Mouse (Mus musculus): ENCODE measurements around the gene Gnaq. TPM values are rescaled to one million over a fixed set of nuclear protein-coding genes. Genes with fewer than 3 reads are reported as not detected.
"Not testable (repeated sequence)": the region's sequence is repeated elsewhere in the genome, so short reads cannot be mapped to it uniquely, and the experiment has no call there.

Gene Gnaq
- polyA plus RNA-seq, 1 experiment from 2014 or later, result 18.4 TPM

- no peak for ATAC-seq (replicated peaks; ENCODE audit: low FRiP score, low TSS enrichment, low read depth)
- Histone ChIP-seq H3K27ac (ENCODE audit: low read depth) (no peak overlapping the region), H3K9me3 (ENCODE audit: control insufficient read depth, low read length) (no peaks in the 10 kb centered on the region), H3K4me2 (ENCODE audit: low read length) (no peak overlapping the region), H3K27me3 (replicated peaks; ENCODE audit: control insufficient read depth, insufficient read depth, low read length) (no peaks in the 10 kb centered on the region), H3K36me3 (ENCODE audit: control insufficient read depth, insufficient read depth, low read length) (0 out of 2 replicates have a peak, but pooled peaks cover 3% of the 10 kb centered on the region), H3K4me1 (replicated peaks; ENCODE audit: control insufficient read depth, insufficient read depth, low read length) (peaks cover 19% of the 10 kb centered on the region; the same call in 1 of the 2 replicates), H3K9ac (ENCODE audit: low read length) (no peak overlapping the region), H3K4me3 (ENCODE audit: low read depth, low read length) (no peak overlapping the region)
- WGBS, result 71% methylated on average over 6 of the region's 6 CpGs
- DNase-seq (ENCODE audit: low spot score), result no peak
Observed at GRCm38 (mm10) chr19:16259786-16260434, 127.3 kb downstream of the Gnaq start.

GRCm38 (mm10) chr19:16260435-16260832 lies 127.8 kb downstream of the Gnaq start:
- Histone ChIP-seq H3K4me3 (ENCODE audit: low read depth, low read length) (no peak overlapping the region), H3K4me2 (ENCODE audit: low read length) (no peak overlapping the region), H3K4me1 (replicated peaks; ENCODE audit: control insufficient read depth, insufficient read depth, low read length) (peaks cover 19% of the 10 kb centered on the region; the same call in 1 of the 2 replicates), H3K9ac (ENCODE audit: low read length) (no peak overlapping the region), H3K9me3 (ENCODE audit: control insufficient read depth, low read length) (no peaks in the 10 kb centered on the region), H3K27ac (ENCODE audit: low read depth) (no peak overlapping the region), H3K36me3 (ENCODE audit: control insufficient read depth, insufficient read depth, low read length) (0 out of 2 replicates have a peak, but pooled peaks cover 3% of the 10 kb centered on the region), H3K27me3 (replicated peaks; ENCODE audit: control insufficient read depth, insufficient read depth, low read length) (no peaks in the 10 kb centered on the region)
- 76% methylated on average over 2 of the region's 2 CpGs for WGBS
- ATAC-seq (replicated peaks; ENCODE audit: low FRiP score, low TSS enrichment, low read depth) (no peak), DNase-seq (ENCODE audit: low spot score) (no peak)

DNA sequence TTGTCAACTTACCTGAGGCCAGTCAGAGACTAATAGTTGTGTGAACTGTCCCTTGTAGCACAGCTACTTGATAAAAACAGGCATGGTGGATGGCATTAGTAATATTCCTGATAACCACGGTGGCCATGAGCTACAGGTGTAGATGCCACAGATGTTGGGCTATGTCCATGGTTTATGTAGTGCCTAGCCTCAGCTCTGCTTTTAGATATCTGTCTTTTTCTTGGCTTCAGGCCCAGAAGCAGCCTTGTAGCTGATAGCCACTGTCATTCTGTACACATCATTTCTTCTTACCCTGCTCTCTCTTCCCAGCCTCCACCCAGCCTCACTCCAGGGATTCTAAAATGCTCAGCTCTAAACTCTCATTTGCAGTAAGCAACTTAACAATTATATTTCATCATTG lies 128.3 kb downstream of the Gnaq start:
- H3K4me2 ChIP-seq (ENCODE audit: low read length), result no peak overlapping the region
- ATAC-seq (replicated peaks; ENCODE audit: low FRiP score, low TSS enrichment, low read depth), result no peak
- no peak for DNase-seq (ENCODE audit: low spot score)
- H3K36me3 ChIP-seq (ENCODE audit: control insufficient read depth, insufficient read depth, low read length), result 0 out of 2 replicates have a peak, but pooled peaks cover 3% of the 10 kb centered on the region
- H3K9ac ChIP-seq (ENCODE audit: low read length), result no peak overlapping the region
- no peak overlapping the region for H3K27ac ChIP-seq (ENCODE audit: low read depth)
- H3K27me3 ChIP-seq (replicated peaks; ENCODE audit: control insufficient read depth, insufficient read depth, low read length), result no peaks in the 10 kb centered on the region
- no peak overlapping the region for H3K4me3 ChIP-seq (ENCODE audit: low read depth, low read length)
- H3K9me3 ChIP-seq (ENCODE audit: control insufficient read depth, low read length), result no peaks in the 10 kb centered on the region
- peaks cover 16% of the 10 kb centered on the region; the same call in 1 of the 2 replicates for H3K4me1 ChIP-seq (replicated peaks; ENCODE audit: control insufficient read depth, insufficient read depth, low read length)
- 68% methylated on average over 1 of the region's 1 CpGs for WGBS

- Histone ChIP-seq H3K4me3 (ENCODE audit: low read depth, low read length) (no peak overlapping the region), H3K27me3 (replicated peaks; ENCODE audit: control insufficient read depth, insufficient read depth, low read length) (no peaks in the 10 kb centered on the region), H3K9ac (ENCODE audit: low read length) (no peak overlapping the region), H3K4me2 (ENCODE audit: low read length) (no peak overlapping the region), H3K36me3 (ENCODE audit: control insufficient read depth, insufficient read depth, low read length) (0 out of 2 replicates have a peak, but pooled peaks cover 3% of the 10 kb centered on the region), H3K9me3 (ENCODE audit: control insufficient read depth, low read length) (no peaks in the 10 kb centered on the region), H3K4me1 (replicated peaks; ENCODE audit: control insufficient read depth, insufficient read depth, low read length) (peaks cover 14% of the 10 kb centered on the region; the same call in 1 of the 2 replicates), H3K27ac (ENCODE audit: low read depth) (no peak overlapping the region)
- 88% methylated on average over 6 of the region's 6 CpGs for WGBS
- no peak for DNase-seq (ENCODE audit: low spot score)
- ATAC-seq (replicated peaks; ENCODE audit: low FRiP score, low TSS enrichment, low read depth), result no peak
Observed at GRCm38 (mm10) chr19:16261631-16262030, 129.0 kb downstream of the Gnaq start.

GRCm38 (mm10) chr19:16262340-16262739 lies 129.7 kb downstream of the Gnaq start:
- no peak overlapping the region for H3K4me3 ChIP-seq (ENCODE audit: low read depth, low read length)
- H3K27me3 ChIP-seq (replicated peaks; ENCODE audit: control insufficient read depth, insufficient read depth, low read length), result no peaks in the 10 kb centered on the region
- H3K27ac ChIP-seq (ENCODE audit: low read depth), result no peak overlapping the region
- H3K9me3 ChIP-seq (ENCODE audit: control insufficient read depth, low read length), result no peaks in the 10 kb centered on the region
- ATAC-seq (replicated peaks; ENCODE audit: low FRiP score, low TSS enrichment, low read depth), result no peak
- H3K4me1 ChIP-seq (replicated peaks; ENCODE audit: control insufficient read depth, insufficient read depth, low read length), result peaks cover 14% of the 10 kb centered on the region; the same call in 1 of the 2 replicates
- H3K9ac ChIP-seq (ENCODE audit: low read length), result no peak overlapping the region
- 93% methylated on average over 4 of the region's 4 CpGs for WGBS
- H3K36me3 ChIP-seq (ENCODE audit: control insufficient read depth, insufficient read depth, low read length), result 0 out of 2 replicates have a peak, but pooled peaks cover 3% of the 10 kb centered on the region
- no peak for DNase-seq (ENCODE audit: low spot score)
- no peak overlapping the region for H3K4me2 ChIP-seq (ENCODE audit: low read length)

GRCm38 (mm10) chr19:16267362-16267761 lies 134.7 kb downstream of the Gnaq start:
- not testable (repeated sequence) for H3K27me3 ChIP-seq (replicated peaks; ENCODE audit: control insufficient read depth, insufficient read depth, low read length); DNase-seq (ENCODE audit: low spot score); H3K36me3 ChIP-seq (ENCODE audit: control insufficient read depth, insufficient read depth, low read length); H3K4me3 ChIP-seq (ENCODE audit: low read depth, low read length); H3K9me3 ChIP-seq (ENCODE audit: control insufficient read depth, low read length); H3K4me2 ChIP-seq (ENCODE audit: low read length); H3K4me1 ChIP-seq (replicated peaks; ENCODE audit: control insufficient read depth, insufficient read depth, low read length); ATAC-seq (replicated peaks; ENCODE audit: low FRiP score, low TSS enrichment, low read depth); H3K27ac ChIP-seq (ENCODE audit: low read depth); H3K9ac ChIP-seq (ENCODE audit: low read length)
- WGBS, result 94% methylated on average over 8 of the region's 16 CpGs

- Histone ChIP-seq H3K27ac (ENCODE audit: low read depth) (no peak overlapping the region), H3K27me3 (replicated peaks; ENCODE audit: control insufficient read depth, insufficient read depth, low read length) (no peaks in the 10 kb centered on the region), H3K4me1 (replicated peaks; ENCODE audit: control insufficient read depth, insufficient read depth, low read length) (no peaks in the 10 kb centered on the region; the same call in 1 of the 2 replicates), H3K9me3 (ENCODE audit: control insufficient read depth, low read length) (no peaks in the 10 kb centered on the region), H3K9ac (ENCODE audit: low read length) (no peak overlapping the region), H3K4me3 (ENCODE audit: low read depth, low read length) (no peak overlapping the region), H3K4me2 (ENCODE audit: low read length) (no peak overlapping the region), H3K36me3 (ENCODE audit: control insufficient read depth, insufficient read depth, low read length) (no peaks in the 10 kb centered on the region)
- WGBS, result 84% methylated on average over 6 of the region's 6 CpGs
- no peak for DNase-seq (ENCODE audit: low spot score)
- ATAC-seq (replicated peaks; ENCODE audit: low FRiP score, low TSS enrichment, low read depth), result no peak
Observed at GRCm38 (mm10) chr19:16270236-16270635, 137.6 kb downstream of the Gnaq start.

GRCm38 (mm10) chr19:16271002-16271401 lies 138.4 kb downstream of the Gnaq start:
- DNase-seq (ENCODE audit: low spot score), result no peak
- no peaks in the 10 kb centered on the region for H3K36me3 ChIP-seq (ENCODE audit: control insufficient read depth, insufficient read depth, low read length)
- no peaks in the 10 kb centered on the region; the same call in 1 of the 2 replicates for H3K4me1 ChIP-seq (replicated peaks; ENCODE audit: control insufficient read depth, insufficient read depth, low read length)
- H3K9me3 ChIP-seq (ENCODE audit: control insufficient read depth, low read length), result no peaks in the 10 kb centered on the region
- no peak overlapping the region for H3K9ac ChIP-seq (ENCODE audit: low read length)
- H3K27ac ChIP-seq (ENCODE audit: low read depth), result no peak overlapping the region
- no peak overlapping the region for H3K4me3 ChIP-seq (ENCODE audit: low read depth, low read length)
- no peaks in the 10 kb centered on the region for H3K27me3 ChIP-seq (replicated peaks; ENCODE audit: control insufficient read depth, insufficient read depth, low read length)
- H3K4me2 ChIP-seq (ENCODE audit: low read length), result no peak overlapping the region
- ATAC-seq (replicated peaks; ENCODE audit: low FRiP score, low TSS enrichment, low read depth), result no peak; the same call in 1 of the 2 replicates
- 88% methylated on average over 1 of the region's 1 CpGs for WGBS

GRCm38 (mm10) chr19:16273021-16273420 lies 140.4 kb downstream of the Gnaq start:
- Histone ChIP-seq H3K4me2 (ENCODE audit: low read length) (no peak overlapping the region), H3K4me1 (replicated peaks; ENCODE audit: control insufficient read depth, insufficient read depth, low read length) (no peaks in the 10 kb centered on the region; the same call in 1 of the 2 replicates), H3K27me3 (replicated peaks; ENCODE audit: control insufficient read depth, insufficient read depth, low read length) (no peaks in the 10 kb centered on the region), H3K27ac (ENCODE audit: low read depth) (no peak overlapping the region), H3K4me3 (ENCODE audit: low read depth, low read length) (no peak overlapping the region), H3K9ac (ENCODE audit: low read length) (no peak overlapping the region), H3K9me3 (ENCODE audit: control insufficient read depth, low read length) (no peaks in the 10 kb centered on the region), H3K36me3 (ENCODE audit: control insufficient read depth, insufficient read depth, low read length) (no peaks in the 10 kb centered on the region)
- ATAC-seq (replicated peaks; ENCODE audit: low FRiP score, low TSS enrichment, low read depth) (no peak), DNase-seq (ENCODE audit: low spot score) (no peak)
- WGBS, result 75% methylated on average over 4 of the region's 4 CpGs

All from intestine, embryonic 14.5 days (tissue).